Mouse (Mus musculus) cortical plate, adult 2 months (tissue): Measurements from ENCODE around the gene Clk3.

Experiments used
- CTCF ChIP-seq: fragments of 200-500 bp; IDR thresholded peaks from 2 replicates; pipeline ENCODE4 v1.5.1; 2011; ENCODE audit warnings: mild to moderate bottlenecking, control low read depth, low read length; ENCODE audit not compliant: insufficient read depth; ENCODE audit errors: extremely low read depth
- POLR2A ChIP-seq: fragments of 200-500 bp; IDR thresholded peaks from 2 replicates; pipeline ENCODE4 v1.6.1; 2011; ENCODE audit warnings: mild to moderate bottlenecking, low read length, control low read depth; ENCODE audit not compliant: insufficient read depth; ENCODE audit errors: extremely low read depth

GRCm38 (mm10) chr9:57762563-57762991 lies 3.1 kb downstream of the Clk3 start:
- TF ChIP-seq POLR2A (no peak), CTCF (peak; percentile 32)
